Mouse (Mus musculus): ENCODE results near the gene Prok1.

Prok1 gene

GRCm38 (mm10) chr3:107238051-107238450, 1.5 kb downstream of the Prok1 start:
- DNase-seq (ENCODE audit: low spot score), result no peak

GRCm38 (mm10) chr3:107233945-107234344, 5.6 kb downstream of the Prok1 start:
- DNase-seq (ENCODE audit: low spot score), result no peak

GRCm38 (mm10) chr3:107233351-107233813, 6.1 kb downstream of the Prok1 start:
- DNase-seq (ENCODE audit: low spot score), result peak; percentile 58

GRCm38 (mm10) chr3:107231202-107231601, 8.3 kb downstream of the Prok1 start:
- DNase-seq (ENCODE audit: low spot score), result no peak

GRCm38 (mm10) chr3:107230527-107230926, 9.0 kb downstream of the Prok1 start, which contains the start of gene A630076J17Rik:
Gene A630076J17Rik, plus strand, starts transcription at chr3:107230614.
- no peak for DNase-seq (ENCODE audit: low spot score)

GRCm38 (mm10) chr3:107229822-107230221, 9.7 kb downstream of the Prok1 start:
- DNase-seq (ENCODE audit: low spot score), result no peak

GRCm38 (mm10) chr3:107229221-107229620, 10.3 kb downstream of the Prok1 start:
- DNase-seq (ENCODE audit: low spot score), result no peak

- no peak for DNase-seq (ENCODE audit: low spot score)
Observed at GRCm38 (mm10) chr3:107225820-107226219, 13.7 kb downstream of the Prok1 start.

- no peak for DNase-seq (ENCODE audit: low spot score)
Observed at GRCm38 (mm10) chr3:107223230-107223629, 16.3 kb downstream of the Prok1 start.

- no peak for DNase-seq (ENCODE audit: low spot score)
Observed at GRCm38 (mm10) chr3:107221608-107222007, 17.9 kb downstream of the Prok1 start, which contains the start of gene Cym. Gene Cym, minus strand, starts transcription at chr3:107221732.

- DNase-seq (ENCODE audit: low spot score), result no peak
Observed at GRCm38 (mm10) chr3:107218572-107218971, 20.9 kb downstream of the Prok1 start.

- DNase-seq (ENCODE audit: low spot score), result no peak
Observed at GRCm38 (mm10) chr3:107217101-107217480, 22.4 kb downstream of the Prok1 start.

GRCm38 (mm10) chr3:107216400-107217100, 23.0 kb downstream of the Prok1 start:
- DNase-seq (ENCODE audit: low spot score), result no peak

- no peak for DNase-seq (ENCODE audit: low spot score)
Observed at GRCm38 (mm10) chr3:107214606-107215005, 24.9 kb downstream of the Prok1 start.

GRCm38 (mm10) chr3:107207625-107208253, 31.8 kb downstream of the Prok1 start:
- no peak for DNase-seq (ENCODE audit: low spot score)

GRCm38 (mm10) chr3:107206490-107207150, 32.9 kb downstream of the Prok1 start:
- no peak for DNase-seq (ENCODE audit: low spot score)

- peak; percentile 15 for DNase-seq (ENCODE audit: low spot score)
Observed at GRCm38 (mm10) chr3:107205994-107206393, 33.5 kb downstream of the Prok1 start.

- no peak for DNase-seq (ENCODE audit: low spot score)
Observed at GRCm38 (mm10) chr3:107205170-107205569, 34.3 kb downstream of the Prok1 start.

- no peak for DNase-seq (ENCODE audit: low spot score)
Observed at GRCm38 (mm10) chr3:107204413-107204812, 35.1 kb downstream of the Prok1 start.

- no peak for DNase-seq (ENCODE audit: low spot score)
Observed at GRCm38 (mm10) chr3:107201310-107202180, 38.0 kb downstream of the Prok1 start.

- DNase-seq (ENCODE audit: low spot score), result peak; percentile 10
Observed at GRCm38 (mm10) chr3:107188226-107188899, 51.1 kb downstream of the Prok1 start.

Data from testis, postnatal 14 days (tissue).